ENCODE assay signal across 8 mouse cellular contexts in the genomic region with DNA sequence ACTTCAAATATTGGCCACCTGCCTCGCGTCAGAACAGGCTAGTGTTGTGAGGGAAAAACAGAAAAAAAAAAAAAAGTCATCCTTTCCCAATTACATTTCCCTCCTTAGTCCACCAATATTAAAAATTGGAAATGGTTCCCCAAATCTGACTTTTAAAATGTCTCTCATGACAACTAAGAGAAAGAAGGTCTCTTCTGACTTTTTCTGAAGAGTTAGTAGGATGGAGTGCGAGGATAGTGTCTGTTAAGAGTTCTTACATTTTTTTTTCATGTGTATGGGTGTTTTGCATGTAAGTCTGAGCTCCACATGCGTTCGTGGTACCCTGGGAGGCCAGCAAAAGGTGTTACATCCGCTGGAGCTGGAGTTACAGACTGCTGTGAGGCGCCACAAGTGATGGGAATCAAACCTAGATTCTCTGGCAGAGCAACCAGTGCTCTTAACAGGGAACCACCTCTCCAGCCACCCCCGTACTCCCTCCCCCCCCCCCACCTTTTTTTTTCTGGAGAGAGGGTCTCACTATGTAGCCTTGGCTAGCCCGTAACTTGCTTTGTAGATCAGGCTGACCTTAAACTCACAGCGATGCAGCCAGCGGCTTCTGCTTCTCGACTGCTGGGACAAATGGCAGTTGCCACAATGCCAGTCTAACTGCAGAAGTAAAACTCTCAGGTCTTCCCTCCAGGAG. TPM values are rescaled to one million over a fixed set of nuclear protein-coding genes. Genes with fewer than 3 reads are reported as not detected.
DNase-seq lines count a peak whose midpoint lies in the region; ATAC-seq and TF ChIP-seq lines count a peak whose summit lies in the region.

No protein-coding gene starts in this region.

- peak overlapping the region; percentile 46 for H3K27ac ChIP-seq in testis, adult 2 months (ENCODE audit: control insufficient read depth, insufficient read depth, low read depth, low read length)
- peak overlapping the region; percentile 90 for H3K27ac ChIP-seq in hindbrain, embryonic 10.5 days
- peak overlapping the region; percentile 85 for H3K27ac ChIP-seq in liver, embryonic 15.5 days (replicated peaks)

- TF ChIP-seq CTCF in testis, adult 2 months (IDR thresholded peaks at IDR 0.05; ENCODE audit: control insufficient read depth, insufficient read depth, insufficient replicate concordance, low read depth, low read length): no peak

- no peaks in the 10 kb centered on the region for H3K27me3 ChIP-seq in testis, adult 2 months (ENCODE audit: control insufficient read depth, insufficient read depth, low read length)
- H3K27me3 ChIP-seq in hindbrain, embryonic 10.5 days (ENCODE audit: insufficient read depth, poor library complexity, severe bottlenecking): no peaks in the 10 kb centered on the region
- H3K27me3 ChIP-seq in liver, embryonic 15.5 days: no peaks in the 10 kb centered on the region

- H3K4me1 ChIP-seq in testis, adult 2 months (ENCODE audit: control insufficient read depth, insufficient read depth, low read length): peaks cover 16% of the 10 kb centered on the region
- peaks cover 39% of the 10 kb centered on the region for H3K4me1 ChIP-seq in hindbrain, embryonic 10.5 days (replicated peaks)
- H3K4me1 ChIP-seq in liver, embryonic 15.5 days (replicated peaks): peaks cover 42% of the 10 kb centered on the region

- peak; percentile 37 for DNase-seq in adrenal gland, adult 8-10 months
- no peak for DNase-seq in adrenal gland, postnatal 14 days
- no peak for DNase-seq in testis, postnatal 14 days (ENCODE audit: low spot score)
- DNase-seq in hindbrain, embryonic 10.5 days (ENCODE audit: low spot score): no peak
- DNase-seq in spleen, postnatal 36 days (ENCODE audit: low spot score in 2 of 2): peak; percentile 43 to 66
- no peak for DNase-seq in frontal cortex, adult 2 months (ENCODE audit: extremely low spot score in 1 of 2, low spot score in 1 of 2)

- no peak; the same call in 1 of the 2 replicates for ATAC-seq in liver, embryonic 15.5 days (ENCODE audit: insufficient read depth)

- peak overlapping the region; percentile 97 for H3K4me3 ChIP-seq in testis, adult 2 months (ENCODE audit: control insufficient read depth, low read depth, low read length)
- H3K4me3 ChIP-seq in hindbrain, embryonic 10.5 days: peak overlapping the region; percentile 99
- peak overlapping the region; percentile 93 for H3K4me3 ChIP-seq in liver, embryonic 15.5 days (replicated peaks)

- H3K9ac ChIP-seq in liver, embryonic 15.5 days: peak overlapping the region; percentile 86

- peaks cover 2% of the 10 kb centered on the region for H3K36me3 ChIP-seq in testis, adult 2 months (ENCODE audit: control insufficient read depth, insufficient read depth, low read length)
- peaks cover 28% of the 10 kb centered on the region for H3K36me3 ChIP-seq in hindbrain, embryonic 10.5 days
- H3K36me3 ChIP-seq in liver, embryonic 15.5 days (replicated peaks): peaks cover 11% of the 10 kb centered on the region

- no peaks in the 10 kb centered on the region for H3K9me3 ChIP-seq in hindbrain, embryonic 10.5 days
- H3K9me3 ChIP-seq in liver, embryonic 15.5 days (replicated peaks): no peaks in the 10 kb centered on the region

- 1% methylated on average over 12 of the region's 12 CpGs for WGBS in hindbrain, embryonic 10.5 days
- WGBS in liver, embryonic 15.5 days (ENCODE audit: insufficient replicate concordance): 1% methylated on average over 12 of the region's 12 CpGs

- TF ChIP-seq POLR2A in testis, adult 2 months (IDR thresholded peaks at IDR 0.05; ENCODE audit: control insufficient read depth, low read depth, low read length): no peak

- peak overlapping the region; percentile 99 for H3K4me2 ChIP-seq in liver, embryonic 15.5 days

RNA-seq across cellular contexts. Expression of gene Anks1, which starts 0.8 kb away (rescaled TPM):
- total RNA-seq in adrenal gland, adult 8-10 months (2022): 10 to 100 TPM; 25.5 to 40.1 (median 32.6) TPM
- total RNA-seq in adrenal gland, postnatal 14 days (2021): 25.7 and 31.8 TPM in 2 replicates
- 16.1 and 18.2 TPM in 2 replicates for polyA plus RNA-seq in testis, adult 2 months (2012; rRNA removed)
- polyA plus RNA-seq in hindbrain, embryonic 10.5 days (2016; fragmentation: Nextera tagmentation; extraction: Ambion mirVana): 25.0 and 62.0 TPM in 2 replicates
- 3.4 and 4.3 TPM in 2 replicates for polyA plus RNA-seq in liver, embryonic 15.5 days (2015; fragmentation: Nextera tagmentation; extraction: Ambion mirVana)
- polyA plus RNA-seq in frontal cortex, adult 2 months (2012; rRNA removed): 32.3 and 35.6 TPM in 2 replicates

RNA-seq across cellular contexts. Expression of gene Taf11, which starts 1.3 kb away (rescaled TPM):
- total RNA-seq in adrenal gland, adult 8-10 months (2022): 10 to 100 TPM; 34.3 to 42.2 (median 35.7) TPM
- total RNA-seq in adrenal gland, postnatal 14 days (2021): 26.2 and 28.4 TPM in 2 replicates
- 30.4 and 32.6 TPM in 2 replicates for polyA plus RNA-seq in testis, adult 2 months (2012; rRNA removed)
- 81.0 and 90.4 TPM in 2 replicates for polyA plus RNA-seq in hindbrain, embryonic 10.5 days (2016; fragmentation: Nextera tagmentation; extraction: Ambion mirVana)
- 21.6 and 22.2 TPM in 2 replicates for polyA plus RNA-seq in liver, embryonic 15.5 days (2015; fragmentation: Nextera tagmentation; extraction: Ambion mirVana)
- 44.0 and 49.3 TPM in 2 replicates for polyA plus RNA-seq in frontal cortex, adult 2 months (2012; rRNA removed)

RNA-seq across cellular contexts. Expression of gene Uhrf1bp1, which starts 52.1 kb away (rescaled TPM):
- 10 to 100 TPM; 35.3 to 36.2 (median 35.8) TPM for total RNA-seq in adrenal gland, adult 8-10 months (2022)
- 24.4 and 29.9 TPM in 2 replicates for total RNA-seq in adrenal gland, postnatal 14 days (2021)
- 16.7 and 17.0 TPM in 2 replicates for polyA plus RNA-seq in testis, adult 2 months (2012; rRNA removed)
- 6.9 and 7.7 TPM in 2 replicates for polyA plus RNA-seq in hindbrain, embryonic 10.5 days (2016; fragmentation: Nextera tagmentation; extraction: Ambion mirVana)
- polyA plus RNA-seq in liver, embryonic 15.5 days (2015; fragmentation: Nextera tagmentation; extraction: Ambion mirVana): 2.2 and 2.5 TPM in 2 replicates
- polyA plus RNA-seq in frontal cortex, adult 2 months (2012; rRNA removed): 9.5 and 10.5 TPM in 2 replicates

Comparison
In these comparisons a context has a peak if more than half of its experiments do, and no peak if none do; other contexts are left out.
1. DNase-seq: peak in adrenal gland, adult 8-10 months (single experiment) and spleen, postnatal 36 days (2 of 2); none in adrenal gland, postnatal 14 days (single experiment), testis, postnatal 14 days (single experiment), hindbrain, embryonic 10.5 days (single experiment) and frontal cortex, adult 2 months (0 of 2).
2. Peak in every context shown above with its lines, with median percentiles within 50 percentile points of each other: H3K27ac ChIP-seq and H3K4me3 ChIP-seq.